Mouse (Mus musculus): ENCODE data around the gene Mms22l.
"Not testable (repeated sequence)": the region's sequence is repeated elsewhere in the genome, so short reads cannot be mapped to it uniquely, and the experiment has no call there.

Mms22l gene

GRCm38 (mm10) chr4:24620005-24620404, 123.8 kb downstream of the Mms22l start:
- in situ Hi-C loops (cut with MboI; ENCODE audit: low sequenced_read_pairs), result no loop called here

- in situ Hi-C loops (cut with MboI; ENCODE audit: low sequenced_read_pairs), result no loop called here
Observed at GRCm38 (mm10) chr4:24620440-24620839, 124.2 kb downstream of the Mms22l start.

DNA sequence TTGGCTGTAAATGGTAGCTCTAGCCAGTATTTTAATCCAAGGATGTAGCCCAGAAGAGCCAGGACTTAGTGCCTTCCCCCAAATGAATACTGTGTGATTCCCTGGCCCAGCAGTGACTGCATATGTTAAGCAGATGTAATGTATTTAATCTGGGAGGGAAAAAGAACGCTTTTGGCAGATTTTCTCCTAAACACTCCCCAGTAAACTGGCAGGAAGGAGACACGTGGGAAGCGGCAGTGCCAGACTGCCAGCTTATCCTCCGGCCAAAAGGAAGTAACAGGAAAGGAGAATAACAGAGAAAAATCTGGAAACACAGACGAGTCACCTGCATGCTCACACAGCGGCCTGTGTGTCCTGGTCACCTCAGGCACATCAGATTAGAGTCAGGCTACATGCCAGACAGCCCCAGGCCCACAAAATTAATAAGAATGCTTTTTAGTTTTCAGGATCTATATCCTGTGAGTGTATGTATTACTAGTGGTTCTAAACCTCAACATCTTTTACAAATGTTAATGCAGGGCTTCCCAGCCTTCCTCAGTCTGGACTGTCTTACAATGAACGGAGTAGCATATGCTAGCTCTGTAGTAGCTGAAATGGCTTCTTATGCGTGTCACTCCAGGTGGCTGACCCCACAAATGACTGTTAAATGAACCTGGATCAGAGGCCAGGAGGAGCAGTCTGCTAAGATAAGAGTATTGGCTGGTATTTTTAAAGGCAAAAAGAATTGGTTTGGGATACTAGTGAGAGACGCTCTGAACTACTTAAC, 125.4 kb downstream of the Mms22l start:
- in situ Hi-C loops (cut with MboI; ENCODE audit: low sequenced_read_pairs), result no loop called here

- in situ Hi-C loops (cut with MboI; ENCODE audit: low sequenced_read_pairs), result no loop called here
Observed at GRCm38 (mm10) chr4:24625951-24626584, 129.8 kb downstream of the Mms22l start.

GRCm38 (mm10) chr4:24626686-24627085, 130.4 kb downstream of the Mms22l start:
- in situ Hi-C loops (cut with MboI; ENCODE audit: low sequenced_read_pairs), result no loop called here

GRCm38 (mm10) chr4:24627871-24628270, 131.6 kb downstream of the Mms22l start:
- in situ Hi-C loops (cut with MboI; ENCODE audit: low sequenced_read_pairs), result no loop called here

DNA sequence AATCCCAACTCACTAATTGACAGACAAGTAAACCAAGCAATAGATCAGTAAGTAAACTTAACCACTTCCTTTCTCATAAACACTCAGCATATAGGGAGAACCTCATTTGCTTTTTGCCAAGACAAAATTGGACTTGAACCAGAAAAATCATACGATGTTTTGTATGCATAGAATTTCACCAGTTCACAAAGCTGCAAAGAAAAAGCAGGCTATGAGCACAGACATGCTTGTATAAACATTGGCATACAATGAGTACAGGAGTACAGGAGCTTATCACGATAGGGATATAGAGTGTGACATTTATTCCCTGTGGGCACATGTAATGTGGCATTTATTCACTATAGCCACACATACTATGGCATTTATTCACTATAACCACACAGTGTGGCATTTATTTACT, 134.2 kb downstream of the Mms22l start:
- in situ Hi-C loops (cut with MboI; ENCODE audit: low sequenced_read_pairs), result no loop called here

DNA sequence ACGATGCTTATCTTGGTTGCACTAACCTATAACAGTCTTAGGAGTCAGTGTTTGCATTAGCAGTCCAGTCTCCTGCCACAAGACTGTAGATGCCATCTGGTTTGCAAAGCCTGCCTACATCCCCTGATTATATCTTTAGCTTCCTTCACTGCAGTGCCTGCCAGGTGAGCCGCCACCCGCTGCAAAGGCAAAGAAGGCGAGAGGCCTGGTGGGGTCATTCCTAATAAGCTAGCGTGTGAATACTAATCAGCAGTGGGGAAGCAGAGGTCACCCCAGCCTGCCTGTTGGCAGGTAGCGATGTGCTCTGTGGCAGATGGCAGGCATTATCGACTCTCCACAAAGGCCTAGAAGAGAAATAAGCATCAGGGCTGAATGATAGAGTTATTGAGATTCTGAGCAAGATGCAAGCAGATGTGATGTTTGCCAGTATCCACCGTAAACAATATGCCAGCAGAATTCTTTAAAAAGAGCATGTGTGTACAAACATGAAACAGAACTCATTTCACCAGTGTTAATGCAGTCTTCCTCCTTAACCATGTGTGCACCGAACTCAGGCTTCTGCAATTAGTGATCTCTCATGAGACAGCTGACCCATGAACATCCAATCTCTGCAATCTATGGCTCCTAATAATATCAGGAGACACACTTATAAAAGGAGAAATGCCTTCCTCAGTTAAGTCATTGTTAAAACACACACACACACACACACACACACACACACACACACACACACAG, 135.1 kb downstream of the Mms22l start:
- in situ Hi-C loops (cut with MboI; ENCODE audit: low sequenced_read_pairs), result no loop called here

- in situ Hi-C loops (cut with MboI; ENCODE audit: low sequenced_read_pairs), result no loop called here
Observed at GRCm38 (mm10) chr4:24642306-24642705, 146.1 kb downstream of the Mms22l start.

GRCm38 (mm10) chr4:24644735-24645134, 148.5 kb downstream of the Mms22l start:
- in situ Hi-C loops (cut with MboI; ENCODE audit: low sequenced_read_pairs), result not testable (repeated sequence)

Data from CH12F3 (cell line).